Mouse (Mus musculus): ENCODE results near the gene Sos1. TPM values are rescaled to one million over a fixed set of nuclear protein-coding genes. Genes with fewer than 3 reads are reported as not detected.

Gene Sos1
- total and polyA plus RNA-seq, 3 experiments, result 3.2 to 13.1 (median 11.2) TPM

- intact Hi-C loops (cut with DNase I), result no loop called here
- H3K27ac ChIP-seq, result no peak overlapping the region
- no peaks in the 10 kb centered on the region for H3K4me1 ChIP-seq (ENCODE audit: control insufficient read depth, insufficient read depth, low read length)
- H3K9ac ChIP-seq (ENCODE audit: low read depth, low read length), result no peak overlapping the region
- no peak overlapping the region for H3K4me3 ChIP-seq
- 70% methylated on average over 11 of the region's 11 CpGs for WGBS
- H3K27me3 ChIP-seq (ENCODE audit: control insufficient read depth, insufficient read depth, low read length), result no peaks in the 10 kb centered on the region
- H3K36me3 ChIP-seq (ENCODE audit: control insufficient read depth, insufficient read depth, low read length), result no peaks in the 10 kb centered on the region
- no peaks in the 10 kb centered on the region for H3K79me2 ChIP-seq (replicated peaks; ENCODE audit: control insufficient read depth, insufficient read depth, low read length)
- DNase-seq, result no peak
- TF ChIP-seq EP300 (IDR thresholded peaks at IDR 0.05; ENCODE audit: insufficient read depth, low read depth, low read length) (no peak), CTCF (IDR thresholded peaks at IDR 0.05) (no peak), POLR2A (IDR thresholded peaks at IDR 0.05; ENCODE audit: insufficient read depth, low read depth, low read length) (no peak)
Observed at GRCm38 (mm10) chr17:80498600-80499268, 18.5 kb upstream of the Sos1 start.

- intact Hi-C loops (cut with DNase I), result no loop called here
- Histone ChIP-seq H3K27me3 (ENCODE audit: control insufficient read depth, insufficient read depth, low read length) (no peaks in the 10 kb centered on the region), H3K4me1 (ENCODE audit: control insufficient read depth, insufficient read depth, low read length) (no peaks in the 10 kb centered on the region), H3K4me3 (no peak overlapping the region), H3K9ac (ENCODE audit: low read depth, low read length) (no peak overlapping the region), H3K79me2 (replicated peaks; ENCODE audit: control insufficient read depth, insufficient read depth, low read length) (no peaks in the 10 kb centered on the region), H3K36me3 (ENCODE audit: control insufficient read depth, insufficient read depth, low read length) (no peaks in the 10 kb centered on the region), H3K27ac (no peak overlapping the region)
- no peak for DNase-seq
- WGBS, result 85% methylated on average over 9 of the region's 9 CpGs
- TF ChIP-seq POLR2A (IDR thresholded peaks at IDR 0.05; ENCODE audit: insufficient read depth, low read depth, low read length) (no peak), EP300 (IDR thresholded peaks at IDR 0.05; ENCODE audit: insufficient read depth, low read depth, low read length) (no peak), CTCF (IDR thresholded peaks at IDR 0.05) (no peak)
Observed at GRCm38 (mm10) chr17:80497183-80497601, 16.9 kb upstream of the Sos1 start.

GRCm38 (mm10) chr17:80496607-80497170, 16.4 kb upstream of the Sos1 start:
- Histone ChIP-seq H3K4me3 (no peak overlapping the region), H3K36me3 (ENCODE audit: control insufficient read depth, insufficient read depth, low read length) (no peaks in the 10 kb centered on the region), H3K9ac (ENCODE audit: low read depth, low read length) (no peak overlapping the region), H3K27me3 (ENCODE audit: control insufficient read depth, insufficient read depth, low read length) (no peaks in the 10 kb centered on the region), H3K79me2 (replicated peaks; ENCODE audit: control insufficient read depth, insufficient read depth, low read length) (no peaks in the 10 kb centered on the region), H3K27ac (no peak overlapping the region), H3K4me1 (ENCODE audit: control insufficient read depth, insufficient read depth, low read length) (no peaks in the 10 kb centered on the region)
- DNase-seq, result no peak
- intact Hi-C loops (cut with DNase I), result no loop called here
- WGBS, result 73% methylated on average over 8 of the region's 8 CpGs
- TF ChIP-seq POLR2A (IDR thresholded peaks at IDR 0.05; ENCODE audit: insufficient read depth, low read depth, low read length) (no peak), CTCF (IDR thresholded peaks at IDR 0.05) (no peak), EP300 (IDR thresholded peaks at IDR 0.05; ENCODE audit: insufficient read depth, low read depth, low read length) (no peak)

GRCm38 (mm10) chr17:80496185-80496584, 15.9 kb upstream of the Sos1 start:
- intact Hi-C loops (cut with DNase I), result no loop called here
- H3K36me3 ChIP-seq (ENCODE audit: control insufficient read depth, insufficient read depth, low read length), result no peaks in the 10 kb centered on the region
- no peak overlapping the region for H3K27ac ChIP-seq
- 78% methylated on average over 6 of the region's 6 CpGs for WGBS
- H3K9ac ChIP-seq (ENCODE audit: low read depth, low read length), result no peak overlapping the region
- TF ChIP-seq EP300 (IDR thresholded peaks at IDR 0.05; ENCODE audit: insufficient read depth, low read depth, low read length) (no peak), POLR2A (IDR thresholded peaks at IDR 0.05; ENCODE audit: insufficient read depth, low read depth, low read length) (no peak), CTCF (IDR thresholded peaks at IDR 0.05) (no peak)
- H3K27me3 ChIP-seq (ENCODE audit: control insufficient read depth, insufficient read depth, low read length), result no peaks in the 10 kb centered on the region
- no peak overlapping the region for H3K4me3 ChIP-seq
- H3K4me1 ChIP-seq (ENCODE audit: control insufficient read depth, insufficient read depth, low read length), result no peaks in the 10 kb centered on the region
- DNase-seq, result no peak
- no peaks in the 10 kb centered on the region for H3K79me2 ChIP-seq (replicated peaks; ENCODE audit: control insufficient read depth, insufficient read depth, low read length)

GRCm38 (mm10) chr17:80493891-80494290, 13.6 kb upstream of the Sos1 start:
- 87% methylated on average over 1 of the region's 1 CpGs for WGBS
- Histone ChIP-seq H3K27me3 (ENCODE audit: control insufficient read depth, insufficient read depth, low read length) (no peaks in the 10 kb centered on the region), H3K79me2 (replicated peaks; ENCODE audit: control insufficient read depth, insufficient read depth, low read length) (no peaks in the 10 kb centered on the region), H3K9ac (ENCODE audit: low read depth, low read length) (no peak overlapping the region), H3K4me1 (ENCODE audit: control insufficient read depth, insufficient read depth, low read length) (no peaks in the 10 kb centered on the region), H3K4me3 (no peak overlapping the region), H3K36me3 (ENCODE audit: control insufficient read depth, insufficient read depth, low read length) (no peaks in the 10 kb centered on the region), H3K27ac (no peak overlapping the region)
- intact Hi-C loops (cut with DNase I), result no loop called here
- DNase-seq, result no peak
- TF ChIP-seq CTCF (IDR thresholded peaks at IDR 0.05), result no peak
- TF ChIP-seq POLR2A (IDR thresholded peaks at IDR 0.05; ENCODE audit: insufficient read depth, low read depth, low read length), result no peak
- no peak for TF ChIP-seq EP300 (IDR thresholded peaks at IDR 0.05; ENCODE audit: insufficient read depth, low read depth, low read length)

GRCm38 (mm10) chr17:80492811-80493210, 12.6 kb upstream of the Sos1 start:
- 73% methylated on average over 4 of the region's 4 CpGs for WGBS
- intact Hi-C loops (cut with DNase I), result no loop called here
- Histone ChIP-seq H3K36me3 (ENCODE audit: control insufficient read depth, insufficient read depth, low read length) (no peaks in the 10 kb centered on the region), H3K4me3 (no peak overlapping the region), H3K27me3 (ENCODE audit: control insufficient read depth, insufficient read depth, low read length) (no peaks in the 10 kb centered on the region), H3K27ac (no peak overlapping the region), H3K9ac (ENCODE audit: low read depth, low read length) (no peak overlapping the region), H3K79me2 (replicated peaks; ENCODE audit: control insufficient read depth, insufficient read depth, low read length) (no peaks in the 10 kb centered on the region), H3K4me1 (ENCODE audit: control insufficient read depth, insufficient read depth, low read length) (no peaks in the 10 kb centered on the region)
- DNase-seq, result no peak
- TF ChIP-seq EP300 (IDR thresholded peaks at IDR 0.05; ENCODE audit: insufficient read depth, low read depth, low read length), result no peak
- TF ChIP-seq POLR2A (IDR thresholded peaks at IDR 0.05; ENCODE audit: insufficient read depth, low read depth, low read length), result no peak
- TF ChIP-seq CTCF (IDR thresholded peaks at IDR 0.05), result no peak
